Mouse (Mus musculus) ovary, adult 2 months (tissue): ENCODE measurements around the gene Gm26727. TPM values are rescaled to one million over a fixed set of nuclear protein-coding genes. Genes with fewer than 3 reads are reported as not detected.

Experiments
- polyA plus RNA-seq: library from polyadenylated mRNA; depleted of rRNA; stranded (reverse); fragments of >200 nt; gene quantifications from 2 replicates; pipeline ENCODE4 v1.2.3, GENCODE M21; 2012; rRNA removed

Gene Gm26727
- not detected in 2 replicates for polyA plus RNA-seq

GRCm38 (mm10) chr2:67433081-67433480 is at the start of gene Gm26727:
TSS of gene Gm26727 (minus strand) at chr2:67433181.

GRCm38 (mm10) chr2:67445780-67446179 is 12.8 kb upstream of the Gm26727 start, which contains the start of gene Xirp2:
TSS of gene Xirp2 (plus strand) at chr2:67446002.

GRCm38 (mm10) chr2:67413425-67413824 is 19.6 kb downstream of the Gm26727 start, which contains the start of gene Gm21830:
TSS of gene Gm21830 (plus strand) at chr2:67413725.

Other genes starting within 250 kb of the Gm26727 start
- gene Gm21830, start 19.5 kb downstream of the Gm26727 start, polyA plus RNA-seq, result not detected in 2 replicates
- gene Xirp2, start 12.8 kb upstream of the Gm26727 start, polyA plus RNA-seq, result not detected in 2 replicates
- gene B3galt1, start 132.7 kb upstream of the Gm26727 start, polyA plus RNA-seq, result 0.18 and 0.37 TPM in 2 replicates